Mouse (Mus musculus) heart, embryonic 11.5 days (tissue): Measurements from ENCODE around the gene Ndufa13. TPM values are rescaled to one million over a fixed set of nuclear protein-coding genes. Genes with fewer than 3 reads are reported as not detected.

Experiments
- ATAC-seq: fragments of 200-750 bp; cut with Nextera tagmentation; replicated peaks from 2 replicates; pipeline ENCODE4 v1.8.0; 2017; ENCODE audit warnings: moderate library complexity; ENCODE audit not compliant: insufficient number of reproducible peaks, low FRiP score, low TSS enrichment
- H3K27ac ChIP-seq: fragments of 300-500 bp; sonication (generic); 2 replicates; pipeline ENCODE4 v1.5.1; 2014; ENCODE audit warnings: mild to moderate bottlenecking, low read depth, low read length
- H3K27me3 ChIP-seq: fragments of 300-500 bp; sonication (generic); 2 replicates; pipeline ENCODE4 v1.6.1; 2014; ENCODE audit warnings: mild to moderate bottlenecking, low read length, mixed read lengths; ENCODE audit not compliant: control insufficient read depth, insufficient read depth
- H3K36me3 ChIP-seq: fragments of 300-500 bp; sonication (generic); 2 replicates; pipeline ENCODE4 v1.6.1; 2014; ENCODE audit warnings: mild to moderate bottlenecking, low read length, moderate library complexity, mixed read lengths; ENCODE audit not compliant: control insufficient read depth, insufficient read depth
- H3K4me1 ChIP-seq: fragments of 300-500 bp; sonication (generic); 2 replicates; pipeline ENCODE4 v1.6.1; 2014; ENCODE audit warnings: low read length; ENCODE audit not compliant: control insufficient read depth, insufficient read depth
- H3K4me2 ChIP-seq: fragments of 300-500 bp; sonication (generic); 2 replicates; pipeline ENCODE4 v1.6.1; 2014; ENCODE audit warnings: mild to moderate bottlenecking, moderate library complexity
- H3K4me3 ChIP-seq: fragments of 300-500 bp; sonication (generic); 2 replicates; pipeline ENCODE4 v1.5.1; 2014; ENCODE audit warnings: low read depth, low read length
- H3K9ac ChIP-seq: fragments of 300-500 bp; sonication (generic); 2 replicates; pipeline ENCODE4 v1.6.1; 2014; ENCODE audit warnings: mild to moderate bottlenecking, low read depth, low read length, moderate library complexity
- H3K9me3 ChIP-seq: fragments of 300-500 bp; sonication (generic); replicated peaks from 2 replicates; pipeline ENCODE4 v1.6.1; 2016; ENCODE audit warnings: low read length; ENCODE audit not compliant: control insufficient read depth
- WGBS: fragments of 180-500 bp; shearing (Covaris S2); extraction: QIAGEN DNeasy Blood & Tissue Kit; methylation state at CpG from one replicate; pipeline ENCODE4 v1.1.7; 2014; ENCODE audit not compliant: insufficient replicate concordance; 5-methylcytosine and 5-hydroxymethylcytosine counted together
- polyA plus RNA-seq: library from polyadenylated mRNA; unstranded; fragments of >200 nt; fragmentation: Nextera tagmentation; extraction: Ambion mirVana; gene quantifications from 2 replicates; pipeline ENCODE4 v1.2.1, GENCODE M21; 2014

Ndufa13 gene
- polyA plus RNA-seq, 1 experiment from 2014 or later: 275 TPM

DNA sequence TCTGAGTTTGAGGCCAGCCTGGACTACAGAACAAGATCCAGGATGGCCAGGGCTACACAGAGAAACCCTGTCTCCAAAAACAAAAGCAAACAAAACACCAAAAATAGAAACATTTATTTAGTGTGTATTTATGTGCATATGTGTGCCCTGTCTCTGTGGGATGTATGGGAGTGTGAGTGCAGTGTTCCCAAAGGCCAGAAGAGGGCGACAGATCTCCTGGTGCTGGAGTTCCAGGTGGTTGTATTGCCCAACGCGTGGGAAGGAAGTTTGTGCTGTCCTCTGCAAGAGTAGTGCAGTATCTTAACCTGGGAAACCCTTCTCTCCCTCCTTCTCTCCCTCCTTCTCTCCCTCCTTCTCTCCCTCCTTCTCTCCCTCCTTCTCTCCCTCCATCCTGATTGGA lies 52.5 kb downstream of the Ndufa13 start:
- no peaks in the 10 kb centered on the region for H3K36me3 ChIP-seq
- no peaks in the 10 kb centered on the region for H3K9me3 ChIP-seq
- H3K27ac ChIP-seq: no peak overlapping the region
- H3K9ac ChIP-seq: no peak overlapping the region
- no peak for ATAC-seq
- H3K27me3 ChIP-seq: no peaks in the 10 kb centered on the region
- WGBS: 32% methylated on average over 3 of the region's 3 CpGs
- H3K4me1 ChIP-seq: peaks cover 6% of the 10 kb centered on the region
- no peak overlapping the region for H3K4me2 ChIP-seq
- H3K4me3 ChIP-seq: no peak overlapping the region

DNA sequence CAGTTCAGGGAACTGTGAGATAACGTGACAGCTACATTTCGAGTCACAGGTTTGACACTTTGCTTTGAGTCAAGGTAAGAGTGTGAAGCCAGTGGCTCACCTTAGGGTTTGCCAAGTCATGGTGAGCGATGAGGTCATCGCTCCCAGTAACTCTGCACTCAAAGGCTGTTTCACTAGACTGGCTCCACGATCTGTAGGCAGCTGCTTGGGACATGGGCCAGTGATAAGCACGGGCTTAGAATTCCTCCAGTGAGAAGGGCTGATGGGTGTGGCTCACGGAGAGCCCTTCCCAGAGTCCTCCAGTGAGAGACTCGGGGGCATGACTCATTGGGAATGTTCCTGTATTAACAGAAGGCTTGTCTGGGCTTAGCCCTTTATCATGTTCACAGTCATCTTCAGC lies 53.4 kb downstream of the Ndufa13 start:
- H3K27ac ChIP-seq: 0 out of 2 replicates have a peak overlapping the region, but pooled peaks have one; percentile 42
- no peaks in the 10 kb centered on the region for H3K27me3 ChIP-seq
- no peaks in the 10 kb centered on the region for H3K9me3 ChIP-seq
- peaks cover 6% of the 10 kb centered on the region for H3K4me1 ChIP-seq
- H3K4me2 ChIP-seq: no peak overlapping the region
- H3K9ac ChIP-seq: no peak overlapping the region
- peak; percentile 62; the same call in 1 of the 2 replicates for ATAC-seq
- H3K4me3 ChIP-seq: no peak overlapping the region
- WGBS: 50% methylated on average over 8 of the region's 8 CpGs
- H3K36me3 ChIP-seq: no peaks in the 10 kb centered on the region

DNA sequence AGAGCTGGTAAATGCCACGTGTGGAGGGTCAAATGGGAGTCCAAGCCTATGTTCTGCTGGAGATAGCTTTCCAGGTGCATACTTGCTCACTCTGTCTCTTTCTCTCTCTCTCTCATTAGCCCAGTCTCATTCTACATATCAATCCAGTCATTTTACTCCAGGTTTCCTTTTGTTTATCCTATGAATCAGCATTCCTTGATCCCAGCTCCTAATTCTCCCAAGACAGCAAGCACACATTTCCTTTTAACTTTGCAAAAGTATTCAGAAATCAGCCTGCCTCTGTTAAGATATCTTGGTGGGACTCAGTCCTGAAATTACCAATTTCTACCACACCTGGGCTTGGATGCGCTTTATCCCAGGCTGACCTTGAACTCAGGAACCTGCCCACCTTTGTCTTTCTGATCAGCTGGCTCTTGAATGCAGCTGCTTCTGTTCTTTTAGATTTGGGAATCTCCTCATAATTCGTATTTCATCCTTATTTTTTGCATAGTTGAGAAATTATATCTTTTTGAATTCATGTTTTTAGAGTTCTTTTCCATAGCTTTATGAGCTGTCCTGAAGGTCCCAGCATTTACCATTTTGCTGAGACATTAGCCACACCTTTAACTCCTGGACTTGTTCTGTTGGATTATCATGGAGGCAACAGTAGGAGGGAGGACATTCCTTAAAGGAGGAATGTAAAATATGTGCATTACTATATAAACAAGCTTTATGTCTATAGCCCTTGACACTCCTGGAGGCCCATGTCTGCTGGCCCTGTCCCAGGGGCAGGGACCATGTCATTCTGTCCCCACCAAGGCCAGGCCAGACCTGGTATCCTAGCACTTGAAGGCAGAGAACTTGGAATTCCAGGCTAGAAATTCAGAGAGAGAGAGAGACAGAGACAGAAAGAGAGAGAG lies 54.9 kb downstream of the Ndufa13 start:
- no peak for ATAC-seq
- Histone ChIP-seq H3K4me1 (peaks cover 6% of the 10 kb centered on the region), H3K27me3 (no peaks in the 10 kb centered on the region), H3K27ac (no peak overlapping the region), H3K9ac (no peak overlapping the region), H3K9me3 (no peaks in the 10 kb centered on the region), H3K4me3 (no peak overlapping the region), H3K4me2 (no peak overlapping the region), H3K36me3 (no peaks in the 10 kb centered on the region)
- WGBS: 66% methylated on average over 3 of the region's 3 CpGs

Other genes starting within 250 kb of the Ndufa13 start
- 1.4 and 1.6 TPM in 2 replicates for gene Zfp964, start 248.1 kb downstream of the Ndufa13 start, polyA plus RNA-seq
- gene Zfp869, start 191.8 kb downstream of the Ndufa13 start, polyA plus RNA-seq: 18.9 and 23.2 TPM in 2 replicates
- 3.6 and 4.0 TPM in 2 replicates for gene Zfp963, start 152.6 kb downstream of the Ndufa13 start, polyA plus RNA-seq
- 1.8 TPM in 1 of 2 replicates, not detected in the other for gene Gm20422, start 127.7 kb downstream of the Ndufa13 start, polyA plus RNA-seq
- gene Atp13a1, start 111.4 kb downstream of the Ndufa13 start, polyA plus RNA-seq: 25.6 and 30.9 TPM in 2 replicates
- gene Zfp866, start 111.4 kb downstream of the Ndufa13 start, polyA plus RNA-seq: 19.1 and 20.0 TPM in 2 replicates
- 5.2 and 7.8 TPM in 2 replicates for gene Gmip, start 93.9 kb downstream of the Ndufa13 start, polyA plus RNA-seq
- gene Lpar2, start 80.1 kb downstream of the Ndufa13 start, polyA plus RNA-seq: 0.54 and 0.57 TPM in 2 replicates
- 4.0 and 6.0 TPM in 2 replicates for gene Pbx4, start 70.1 kb downstream of the Ndufa13 start, polyA plus RNA-seq
- 0.21 and 0.49 TPM in 2 replicates for gene Cilp2, start 14.9 kb downstream of the Ndufa13 start, polyA plus RNA-seq
- gene Tssk6, start 374 bp downstream of the Ndufa13 start, polyA plus RNA-seq: 1.6 and 1.8 TPM in 2 replicates
- 5.5 and 7.0 TPM in 2 replicates for gene Yjefn3, start 154 bp upstream of the Ndufa13 start, polyA plus RNA-seq
- 52.9 and 59.0 TPM in 2 replicates for gene Gatad2a, start 93.8 kb upstream of the Ndufa13 start, polyA plus RNA-seq
- 35.5 and 38.1 TPM in 2 replicates for gene Mau2, start 140.2 kb upstream of the Ndufa13 start, polyA plus RNA-seq
- gene Sugp1, start 140.3 kb upstream of the Ndufa13 start, polyA plus RNA-seq: 25.1 and 26.1 TPM in 2 replicates
- gene Tm6sf2, start 170.4 kb upstream of the Ndufa13 start, polyA plus RNA-seq: 1.6 and 2.1 TPM in 2 replicates
- 0.18 and 0.31 TPM in 2 replicates for gene Hapln4, start 180.9 kb upstream of the Ndufa13 start, polyA plus RNA-seq
- 0.11 and 0.16 TPM in 2 replicates for gene Ncan, start 218.3 kb upstream of the Ndufa13 start, polyA plus RNA-seq
- gene Nr2c2ap, start 228.8 kb upstream of the Ndufa13 start, polyA plus RNA-seq: 17.0 and 23.4 TPM in 2 replicates
- gene Rfxank, start 236.6 kb upstream of the Ndufa13 start, polyA plus RNA-seq: 13.2 and 15.1 TPM in 2 replicates
- 45.7 and 46.5 TPM in 2 replicates for gene Borcs8, start 236.9 kb upstream of the Ndufa13 start, polyA plus RNA-seq
- gene Mef2b, start 237.2 kb upstream of the Ndufa13 start, polyA plus RNA-seq: 0.21 and 0.39 TPM in 2 replicates